Mouse (Mus musculus): ENCODE measurements around the gene Ly75. TPM values are rescaled to one million over a fixed set of nuclear protein-coding genes. Genes with fewer than 3 reads are reported as not detected.

The Ly75 gene
- 10 to 100 TPM; 38.1 to 50.2 TPM for total RNA-seq (2023)

DNA sequence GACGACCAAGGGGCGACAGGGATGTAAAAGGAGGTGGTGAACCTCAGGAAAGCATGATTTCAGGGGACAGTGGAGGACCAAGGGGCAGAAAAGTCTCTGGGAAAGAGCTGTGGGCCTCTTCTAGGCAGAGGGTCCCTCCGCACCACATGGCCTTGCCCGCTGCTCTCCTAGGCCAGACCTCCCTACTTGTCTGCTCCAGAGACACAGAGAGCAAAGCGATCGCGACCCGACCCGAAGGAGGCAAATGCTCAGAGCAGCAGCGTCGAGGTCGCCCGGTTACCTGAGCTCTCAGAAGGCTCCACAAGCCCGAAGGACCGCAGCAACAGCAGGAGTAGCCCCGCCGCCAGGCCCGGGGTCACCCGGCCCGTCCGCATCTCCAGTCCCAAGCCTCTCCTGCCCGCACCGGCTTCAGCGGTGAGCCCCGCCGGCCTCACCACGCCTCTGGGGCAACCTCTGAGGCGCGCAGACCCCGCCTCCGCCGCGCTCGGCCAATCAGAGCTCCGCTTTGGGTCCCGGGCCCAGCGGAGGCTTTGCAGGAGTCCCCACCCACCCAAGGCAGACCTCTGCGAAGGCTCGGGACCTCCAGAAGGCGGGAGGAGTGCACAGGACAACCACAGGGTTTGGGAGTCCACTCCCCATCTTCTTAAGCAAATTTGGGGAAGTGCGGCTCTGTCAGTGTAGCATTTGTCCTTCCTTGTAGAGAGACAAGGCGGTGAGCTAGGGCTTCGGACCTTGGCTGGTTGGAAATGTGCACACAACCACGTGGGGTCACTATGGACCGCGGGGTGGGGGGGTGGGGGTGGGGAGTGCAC, at the start of gene Ly75:
TSS of gene Ly75 (minus strand) at position 446 of the 812 bp plus-strand sequence.

DNA sequence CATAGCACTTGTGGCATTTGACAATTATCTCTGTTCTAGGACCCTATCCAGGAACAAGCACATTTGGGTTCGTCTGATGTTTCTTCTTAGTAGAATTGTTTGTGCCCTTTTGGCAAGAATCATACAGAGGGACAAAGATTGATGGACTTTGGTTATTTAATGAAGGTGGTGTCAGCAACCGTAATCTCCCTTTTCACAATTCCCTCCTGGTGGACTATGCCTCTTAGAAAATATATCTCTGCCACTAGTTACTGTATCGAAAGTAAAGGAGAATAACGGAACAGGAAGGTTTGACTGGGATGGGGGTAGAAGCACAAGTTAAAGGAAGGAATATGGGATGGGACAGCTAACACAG, 98.7 kb downstream of the Ly75 start, which contains the start of gene Cd302:
TSS of gene Cd302 (minus strand) at position 22 of the 355 bp plus-strand sequence.

Other genes starting within 250 kb of the Ly75 start
- 100 to 1,000 TPM; 180 to 204 TPM for gene Baz2b, start 173.5 kb downstream of the Ly75 start, total RNA-seq (2023)
- 100 to 1,000 TPM; 110 to 130 TPM for gene March7, start 173.4 kb downstream of the Ly75 start, total RNA-seq (2023)
- gene Cd302, start 98.8 kb downstream of the Ly75 start, total RNA-seq (2023) = 10 to 100 TPM; 18.0 to 25.4 TPM
- under 1 TPM in 1 of 2 experiments, not detected in 1; 0.07 TPM for gene Pla2r1, start 170.0 kb upstream of the Ly75 start, total RNA-seq (2023)